Mouse (Mus musculus): Measurements from ENCODE around the gene Myom3.

DNA sequence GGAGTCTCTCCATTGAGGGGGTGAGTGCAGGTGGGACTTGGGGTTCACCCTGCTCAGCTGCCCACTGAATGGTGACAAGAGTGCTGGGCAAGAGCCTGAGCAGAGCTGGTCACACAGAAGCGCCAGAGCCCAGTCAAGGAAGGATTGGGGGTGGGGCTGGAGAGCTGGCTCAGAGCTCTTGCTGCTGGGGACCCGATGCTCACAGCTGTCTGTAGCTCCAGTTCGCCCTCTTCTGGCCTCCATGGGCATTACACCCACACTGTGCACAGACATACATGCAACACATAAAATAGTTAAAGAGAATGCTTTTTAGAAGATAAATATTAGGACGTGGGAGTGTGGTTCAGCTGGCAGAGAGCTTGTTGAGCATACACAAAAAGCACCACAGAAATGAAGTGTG is 43.8 kb downstream of the Myom3 start:
- TF ChIP-seq CTCF (IDR thresholded peaks at IDR 0.05) = peak; percentile 56
- no peak for TF ChIP-seq EP300 (IDR thresholded peaks at IDR 0.05; ENCODE audit: insufficient read depth, low read depth, low read length)
- TF ChIP-seq POLR2A (IDR thresholded peaks at IDR 0.05; ENCODE audit: insufficient read depth, low read depth, low read length) = no peak

Data from heart, adult 2 months (tissue).